Mouse (Mus musculus) embryonic facial prominence, embryonic 13.5 days (tissue): ENCODE results near the gene Jrkl. TPM values are rescaled to one million over a fixed set of nuclear protein-coding genes. Genes with fewer than 3 reads are reported as not detected.

Source experiments
- ATAC-seq: fragments of 200-750 bp; cut with Nextera tagmentation; 2 replicates; pipeline ENCODE4 v1.8.0; 2017; ENCODE audit warnings: low read depth; ENCODE audit not compliant: insufficient number of reproducible peaks, insufficient read depth, low FRiP score, low TSS enrichment
- H3K27ac ChIP-seq: fragments of 300-500 bp; sonication (generic); 2 replicates; pipeline ENCODE4 v1.5.1; 2015; ENCODE audit warnings: moderate library complexity, mild to moderate bottlenecking, inconsistent platforms
- H3K27me3 ChIP-seq: fragments of 300-500 bp; sonication (generic); 2 replicates; pipeline ENCODE4 v1.6.1; 2015; ENCODE audit warnings: mild to moderate bottlenecking, inconsistent platforms
- H3K36me3 ChIP-seq: fragments of 300-500 bp; sonication (generic); 2 replicates; pipeline ENCODE4 v1.6.1; 2015; ENCODE audit warnings: mild to moderate bottlenecking, inconsistent platforms
- H3K4me1 ChIP-seq: fragments of 300-500 bp; sonication (generic); 2 replicates; pipeline ENCODE4 v1.6.1; 2015; ENCODE audit warnings: inconsistent platforms
- H3K4me2 ChIP-seq: fragments of 300-500 bp; sonication (generic); 2 replicates; pipeline ENCODE4 v1.6.1; 2015; ENCODE audit warnings: moderate library complexity, mild to moderate bottlenecking, inconsistent platforms
- H3K4me3 ChIP-seq: fragments of 300-500 bp; sonication (generic); 2 replicates; pipeline ENCODE4 v1.5.1; 2015; ENCODE audit warnings: mild to moderate bottlenecking, inconsistent platforms
- H3K9ac ChIP-seq: fragments of 300-500 bp; sonication (generic); 2 replicates; pipeline ENCODE4 v1.6.1; 2015; ENCODE audit warnings: mild to moderate bottlenecking, inconsistent platforms
- H3K9me3 ChIP-seq: fragments of 300-500 bp; sonication (generic); 2 replicates; pipeline ENCODE4 v1.6.1; 2016; ENCODE audit warnings: inconsistent platforms
- WGBS: fragments of 180-500 bp; shearing (Covaris S2); methylation state at CpG from one replicate; pipeline ENCODE4 v1.1.7; 2015; ENCODE audit warnings: mixed read lengths; 5-methylcytosine and 5-hydroxymethylcytosine counted together
- polyA plus RNA-seq: library from polyadenylated mRNA; unstranded; fragments of >200 nt; fragmentation: Nextera tagmentation; extraction: Ambion mirVana; gene quantifications from 2 replicates; pipeline ENCODE4 v1.2.1, GENCODE M21; 2015

Gene Jrkl
- polyA plus RNA-seq, 1 experiment from 2014 or later = 11.1 TPM

DNA sequence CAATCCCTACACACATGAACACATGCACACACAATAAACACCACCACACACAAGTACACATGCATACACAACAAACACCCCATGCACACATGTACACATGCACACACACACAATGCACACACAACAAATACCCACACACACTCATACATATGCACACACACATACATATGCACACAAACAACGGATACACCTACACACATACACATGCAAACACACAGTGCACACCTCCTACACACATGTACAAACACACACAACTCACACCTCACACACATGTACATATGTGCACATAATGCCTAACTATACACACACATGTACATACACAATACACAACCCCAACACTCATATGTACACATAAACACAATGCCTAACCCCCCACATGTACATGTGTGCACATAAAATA, 19.8 kb downstream of the Jrkl start:
- H3K4me1 ChIP-seq = no peaks in the 10 kb centered on the region
- H3K27me3 ChIP-seq = no peaks in the 10 kb centered on the region
- H3K27ac ChIP-seq = no peak overlapping the region
- H3K9ac ChIP-seq = no peak overlapping the region
- 91% methylated on average over 1 of the region's 1 CpGs for WGBS
- no peak overlapping the region for H3K4me2 ChIP-seq
- no peak; the same call in 1 of the 2 replicates for ATAC-seq
- H3K36me3 ChIP-seq = no peaks in the 10 kb centered on the region
- peaks cover 9% of the 10 kb centered on the region for H3K9me3 ChIP-seq
- H3K4me3 ChIP-seq = no peak overlapping the region

- 59% methylated on average over 2 of the region's 2 CpGs for WGBS
- no peaks in the 10 kb centered on the region for H3K9me3 ChIP-seq
Measured at GRCm38 (mm10) chr9:13206369-13206768, 39.3 kb downstream of the Jrkl start.

GRCm38 (mm10) chr9:13203681-13204080, 41.9 kb downstream of the Jrkl start:
- H3K4me1 ChIP-seq = no peaks in the 10 kb centered on the region
- no peak overlapping the region for H3K4me2 ChIP-seq
- H3K9ac ChIP-seq = no peak overlapping the region
- H3K9me3 ChIP-seq = no peaks in the 10 kb centered on the region
- H3K27me3 ChIP-seq = no peaks in the 10 kb centered on the region
- no peak overlapping the region for H3K4me3 ChIP-seq
- H3K36me3 ChIP-seq = no peaks in the 10 kb centered on the region
- H3K27ac ChIP-seq = no peak overlapping the region
- 86% methylated on average over 5 of the region's 5 CpGs for WGBS
- ATAC-seq = no peak

More at GRCm38 (mm10) chr9:13206369-13206768, 39.3 kb downstream of the Jrkl start:
- no peaks in the 10 kb centered on the region for H3K36me3 ChIP-seq
- H3K27ac ChIP-seq = no peak overlapping the region
- no peak overlapping the region for H3K9ac ChIP-seq
- ATAC-seq = no peak
- H3K4me3 ChIP-seq = no peak overlapping the region
- no peak overlapping the region for H3K4me2 ChIP-seq
- no peaks in the 10 kb centered on the region for H3K27me3 ChIP-seq
- H3K4me1 ChIP-seq = no peaks in the 10 kb centered on the region

- Histone ChIP-seq H3K4me3 (no peak overlapping the region), H3K9ac (no peak overlapping the region), H3K27me3 (no peaks in the 10 kb centered on the region), H3K4me2 (no peak overlapping the region), H3K4me1 (no peaks in the 10 kb centered on the region), H3K36me3 (no peaks in the 10 kb centered on the region), H3K9me3 (no peaks in the 10 kb centered on the region), H3K27ac (no peak overlapping the region)
- no peak for ATAC-seq
- WGBS = 86% methylated on average over 1 of the region's 1 CpGs
Measured at GRCm38 (mm10) chr9:13203109-13203508, 42.5 kb downstream of the Jrkl start.

- 73% methylated on average over 3 of the region's 3 CpGs for WGBS
- Histone ChIP-seq H3K27me3 (no peaks in the 10 kb centered on the region), H3K4me3 (no peak overlapping the region), H3K4me2 (no peak overlapping the region), H3K4me1 (no peaks in the 10 kb centered on the region), H3K36me3 (no peaks in the 10 kb centered on the region), H3K27ac (no peak overlapping the region), H3K9ac (no peak overlapping the region), H3K9me3 (no peaks in the 10 kb centered on the region)
- no peak for ATAC-seq
Measured at GRCm38 (mm10) chr9:13200079-13200478, 45.5 kb downstream of the Jrkl start.

GRCm38 (mm10) chr9:13195762-13196161, 49.9 kb downstream of the Jrkl start:
- Histone ChIP-seq H3K27me3 (no peaks in the 10 kb centered on the region), H3K4me2 (no peak overlapping the region), H3K4me1 (no peaks in the 10 kb centered on the region), H3K9me3 (no peaks in the 10 kb centered on the region), H3K36me3 (no peaks in the 10 kb centered on the region), H3K9ac (no peak overlapping the region), H3K27ac (no peak overlapping the region), H3K4me3 (no peak overlapping the region)
- no peak for ATAC-seq
- WGBS = 9% methylated on average over 7 of the region's 7 CpGs

DNA sequence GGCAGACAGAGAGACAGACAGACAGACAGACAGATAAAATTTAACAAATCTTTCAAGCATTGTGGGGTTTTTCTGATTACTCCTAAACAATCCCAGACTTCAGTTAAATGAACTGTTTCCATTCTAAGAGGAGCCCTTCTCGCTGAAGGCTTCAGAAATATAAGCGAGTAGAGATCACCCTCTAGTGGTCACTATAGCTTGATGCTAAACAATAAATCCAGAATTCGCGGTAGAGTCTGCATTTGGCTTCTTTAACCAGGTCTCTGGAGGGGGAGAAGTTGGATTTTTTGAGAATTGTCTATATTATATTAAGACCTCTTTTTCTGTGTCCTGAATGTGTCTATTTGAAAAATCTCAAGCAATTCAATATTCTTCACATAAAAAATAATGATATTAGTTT, 50.4 kb downstream of the Jrkl start:
- under 1% methylated on average over 4 of the region's 4 CpGs for WGBS
- Histone ChIP-seq H3K4me3 (no peak overlapping the region), H3K27me3 (no peaks in the 10 kb centered on the region), H3K9me3 (no peaks in the 10 kb centered on the region), H3K36me3 (no peaks in the 10 kb centered on the region), H3K27ac (no peak overlapping the region), H3K4me2 (no peak overlapping the region), H3K4me1 (no peaks in the 10 kb centered on the region), H3K9ac (no peak overlapping the region)
- no peak for ATAC-seq

GRCm38 (mm10) chr9:13194619-13195018, 51.0 kb downstream of the Jrkl start:
- Histone ChIP-seq H3K4me1 (no peaks in the 10 kb centered on the region), H3K4me3 (no peak overlapping the region), H3K27ac (no peak overlapping the region), H3K4me2 (no peak overlapping the region), H3K9ac (no peak overlapping the region), H3K27me3 (no peaks in the 10 kb centered on the region), H3K9me3 (no peaks in the 10 kb centered on the region), H3K36me3 (no peaks in the 10 kb centered on the region)
- WGBS = 91% methylated on average over 4 of the region's 4 CpGs
- no peak for ATAC-seq

Other genes starting within 250 kb of the Jrkl start
- gene Ccdc82, start 1.1 kb upstream of the Jrkl start, polyA plus RNA-seq = 7.1 and 8.4 TPM in 2 replicates
- 13.0 and 15.6 TPM in 2 replicates for gene Maml2, start 52.1 kb upstream of the Jrkl start, polyA plus RNA-seq
- gene Gm17571, start 200.9 kb upstream of the Jrkl start, polyA plus RNA-seq = not detected in 2 replicates